Mouse (Mus musculus) thymus, adult 2 months (tissue): ENCODE measurements around the gene Gpr162. TPM values are rescaled to one million over a fixed set of nuclear protein-coding genes. Genes with fewer than 3 reads are reported as not detected.

ENCODE experiments used
- DNase-seq: peaks from one replicate; pipeline ENCODE4 v3.0.0; 2021
- H3K27ac ChIP-seq: fragments of 200-500 bp; 2 replicates; pipeline ENCODE4 v1.5.1; 2012; ENCODE audit warnings: low read length, control low read depth; ENCODE audit not compliant: control insufficient read depth, insufficient read depth
- H3K27me3 ChIP-seq: fragments of 200-500 bp; 2 replicates; pipeline ENCODE4 v1.6.1; 2012; ENCODE audit warnings: mild to moderate bottlenecking, low read length, moderate library complexity, mixed read lengths; ENCODE audit not compliant: control insufficient read depth, insufficient read depth
- H3K36me3 ChIP-seq: fragments of 200-500 bp; 2 replicates; pipeline ENCODE4 v1.6.1; 2012; ENCODE audit warnings: mild to moderate bottlenecking, low read length, moderate library complexity; ENCODE audit not compliant: control insufficient read depth, insufficient read depth
- H3K4me1 ChIP-seq: fragments of 200-500 bp; replicated peaks from 2 replicates; pipeline ENCODE4 v1.6.1; 2012; ENCODE audit warnings: low read length; ENCODE audit not compliant: control insufficient read depth, insufficient read depth
- H3K4me3 ChIP-seq: fragments of 200-500 bp; 2 replicates; pipeline ENCODE4 v1.5.1; 2012; ENCODE audit warnings: mild to moderate bottlenecking, low read length, control low read depth, moderate library complexity; ENCODE audit not compliant: control insufficient read depth, insufficient read depth
- CTCF ChIP-seq: fragments of 200-500 bp; IDR thresholded peaks from 2 replicates; pipeline ENCODE4 v1.5.1; 2012; ENCODE audit warnings: mild to moderate bottlenecking, control low read depth, low read length, moderate library complexity, borderline replicate concordance; ENCODE audit not compliant: control insufficient read depth, poor library complexity, insufficient read depth; ENCODE audit errors: extremely low read depth
- POLR2A ChIP-seq: fragments of 200-500 bp; IDR thresholded peaks from 2 replicates; pipeline ENCODE4 v1.6.1; 2012; ENCODE audit warnings: mild to moderate bottlenecking, low read length, control low read depth, moderate library complexity; ENCODE audit not compliant: control insufficient read depth, poor library complexity, insufficient read depth; ENCODE audit errors: extremely low read depth
- WGBS: fragments of 180-500 bp; shearing (Covaris S2); methylation state at CpG from one replicate; pipeline ENCODE4 v1.1.7; 2018; 5-methylcytosine and 5-hydroxymethylcytosine counted together
- polyA plus RNA-seq: library from polyadenylated mRNA; depleted of rRNA; stranded (reverse); fragments of >200 nt; gene quantifications from 2 replicates; pipeline ENCODE4 v1.2.3, GENCODE M21; 2012; rRNA removed

Gene Gpr162
- polyA plus RNA-seq, result 136 and 138 TPM in 2 replicates

DNA sequence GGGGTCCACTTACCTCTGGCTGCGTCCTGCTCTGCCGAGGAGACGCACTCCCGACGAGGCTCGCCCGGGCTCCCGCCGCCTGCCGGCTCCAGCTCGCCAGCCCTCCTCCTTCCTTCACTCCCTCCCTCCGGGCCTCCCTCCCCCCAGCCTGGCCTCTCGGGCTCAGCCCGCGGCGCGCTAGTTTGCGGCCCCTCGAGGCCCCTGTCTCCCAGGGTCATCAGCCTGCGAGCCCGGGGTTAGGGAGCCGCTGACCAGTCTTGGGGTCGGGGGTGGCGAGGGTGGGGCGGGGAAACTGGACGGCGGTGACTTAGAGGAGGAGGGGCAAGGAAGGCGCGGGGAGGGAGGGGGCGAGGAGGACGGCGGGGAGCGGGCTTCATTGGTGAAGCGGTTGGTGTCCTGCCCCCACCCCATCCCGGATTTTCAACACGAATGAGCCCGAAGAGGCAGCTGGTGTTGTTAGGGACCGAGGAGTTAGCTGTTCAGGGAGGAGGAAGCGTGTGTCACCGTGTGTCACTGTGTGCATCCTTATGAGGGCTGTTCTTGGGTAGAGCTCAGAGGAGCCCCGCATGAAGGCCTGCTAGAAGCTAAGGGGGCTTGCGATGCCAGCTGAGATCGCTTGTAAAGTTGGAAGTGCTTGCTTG lies at the start of gene Gpr162:
TSS of gene Gpr162 (minus strand) at position 326 of the 641 bp plus-strand sequence.
- WGBS, result 2% methylated on average over 43 of the region's 43 CpGs
- Histone ChIP-seq H3K27ac (peak within 1 kb of the TSS; percentile 98), H3K4me1 (peaks cover 60% of the 10 kb centered on the region), H3K4me3 (peak within 1 kb of the TSS; percentile 69), H3K27me3 (no peaks in the 10 kb centered on the region), H3K36me3 (peaks cover 35% of the 10 kb centered on the region)
- TF ChIP-seq CTCF (no peak), POLR2A (0 out of 2 replicates have a peak, but pooled peaks have one; percentile 11)
- DNase-seq, result peak; percentile 71

DNA sequence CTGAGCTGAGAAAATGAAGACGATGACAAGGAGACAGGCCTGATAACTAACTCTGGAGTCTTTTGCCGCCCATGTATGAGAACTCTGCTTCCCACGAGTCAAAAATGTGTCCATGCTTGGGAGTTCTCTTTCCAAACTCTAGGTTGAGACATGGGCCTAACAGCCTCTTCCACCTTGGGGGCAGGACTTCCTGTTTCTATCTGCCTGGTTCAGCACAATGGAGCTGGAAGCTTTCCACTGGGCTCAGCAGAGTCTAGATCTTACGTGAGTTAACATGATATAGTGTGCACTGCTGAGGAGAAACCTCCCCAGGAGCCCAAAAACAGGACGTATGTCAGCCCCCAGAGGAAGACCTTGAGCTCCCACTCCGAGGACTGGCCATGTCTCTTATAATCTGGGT lies 49.4 kb upstream of the Gpr162 start:
- Histone ChIP-seq H3K27ac (no peak overlapping the region), H3K27me3 (no peaks in the 10 kb centered on the region), H3K4me1 (peaks cover 49% of the 10 kb centered on the region), H3K4me3 (no peak overlapping the region), H3K36me3 (peaks cover 12% of the 10 kb centered on the region)
- DNase-seq, result no peak
- TF ChIP-seq CTCF, result no peak
- TF ChIP-seq POLR2A, result no peak
- WGBS, result 79% methylated on average over 6 of the region's 6 CpGs

DNA sequence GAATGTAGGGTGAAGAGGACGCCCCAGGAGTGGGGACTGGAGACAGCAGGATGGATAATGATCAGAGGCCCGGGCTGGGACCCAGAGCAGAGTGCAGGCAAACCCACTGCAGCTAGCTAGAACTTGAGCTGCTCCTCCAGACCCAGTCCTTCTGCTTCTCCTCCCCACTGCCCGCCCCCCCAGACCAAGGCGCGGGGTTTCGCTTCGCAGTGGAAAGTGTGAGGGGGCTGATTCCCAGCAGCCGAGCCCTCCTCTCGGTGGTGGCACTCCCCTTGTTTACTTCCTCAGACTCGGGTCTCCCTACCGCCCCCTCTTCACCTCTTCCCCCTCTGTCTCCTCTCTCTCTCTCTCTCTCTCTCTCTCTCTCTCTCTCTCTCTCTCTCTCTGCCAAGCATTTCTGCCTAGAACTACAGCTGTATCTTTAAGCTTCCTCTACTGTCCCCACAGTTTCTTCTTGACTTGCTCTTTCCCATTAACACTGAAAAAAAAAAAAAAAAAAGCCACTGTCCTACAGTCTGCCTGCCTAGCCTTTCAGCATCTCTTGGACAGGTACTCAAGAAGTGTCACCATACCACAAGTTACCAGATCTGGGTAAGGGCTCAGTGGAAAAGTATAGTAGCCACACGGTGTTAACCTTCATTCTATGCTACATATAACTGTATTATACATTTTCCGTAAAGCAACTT lies 47.9 kb upstream of the Gpr162 start, which contains the start of gene Lag3:
TSS of gene Lag3 (minus strand) at position 173 of the 686 bp plus-strand sequence.
- H3K4me3 ChIP-seq, result peak within 1 kb of the TSS; percentile 38
- peak within 1 kb of the TSS; percentile 65; the same call in 1 of the 2 replicates for H3K27ac ChIP-seq
- TF ChIP-seq POLR2A (0 out of 2 replicates have a peak, but pooled peaks have one; percentile 24), CTCF (no peak)
- peak; percentile 60 for DNase-seq
- H3K27me3 ChIP-seq, result no peaks in the 10 kb centered on the region
- peaks cover 12% of the 10 kb centered on the region for H3K36me3 ChIP-seq
- H3K4me1 ChIP-seq, result peaks cover 48% of the 10 kb centered on the region
- 16% methylated on average over 13 of the region's 13 CpGs for WGBS

DNA sequence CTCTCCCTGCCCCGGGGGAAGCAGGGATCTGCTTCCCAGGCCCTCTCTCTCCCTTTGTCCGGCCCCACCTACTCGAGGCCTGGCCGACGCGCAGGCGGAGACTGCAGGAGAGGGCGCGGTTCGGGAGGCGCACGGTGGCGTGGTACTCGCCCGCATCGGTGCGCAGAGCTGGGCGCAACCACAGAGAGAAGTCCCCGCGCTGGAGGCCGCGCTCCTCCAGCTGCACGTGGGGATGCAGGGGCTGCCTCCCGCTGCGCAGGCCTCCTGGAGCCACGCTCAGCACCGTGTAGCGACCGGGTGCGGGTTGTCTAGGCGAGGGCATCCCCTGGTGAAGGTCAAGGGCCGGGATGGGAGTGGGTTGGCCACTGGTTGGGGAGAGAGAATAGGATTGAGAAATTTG lies 46.2 kb upstream of the Gpr162 start:
- Histone ChIP-seq H3K27me3 (no peaks in the 10 kb centered on the region), H3K36me3 (peaks cover 12% of the 10 kb centered on the region), H3K4me1 (peaks cover 31% of the 10 kb centered on the region), H3K27ac (no peak overlapping the region), H3K4me3 (no peak overlapping the region)
- WGBS, result 15% methylated on average over 32 of the region's 32 CpGs
- TF ChIP-seq CTCF, result no peak
- DNase-seq, result no peak

DNA sequence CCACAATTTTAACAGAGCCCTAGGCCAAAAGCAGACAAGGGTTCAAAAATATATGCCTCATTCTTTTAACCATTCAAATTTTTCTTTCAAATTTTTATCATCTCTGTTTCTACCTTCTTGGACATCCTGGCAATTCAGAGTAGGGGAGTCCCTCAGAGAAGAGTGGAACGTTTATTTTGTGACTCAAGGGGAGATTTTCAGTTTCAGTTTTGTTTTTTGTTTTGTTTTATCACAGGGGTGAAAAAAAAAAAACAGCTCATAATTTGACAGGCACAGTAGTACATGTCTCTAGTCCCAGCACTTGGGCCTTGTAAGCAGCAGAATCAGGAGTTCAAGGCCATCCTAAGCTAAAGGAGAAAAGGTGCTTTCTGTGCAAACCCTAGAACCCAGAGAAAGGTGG lies 44.0 kb upstream of the Gpr162 start:
- no peak for DNase-seq
- Histone ChIP-seq H3K36me3 (no peaks in the 10 kb centered on the region), H3K27me3 (no peaks in the 10 kb centered on the region), H3K4me3 (no peak overlapping the region), H3K4me1 (peaks cover 41% of the 10 kb centered on the region), H3K27ac (no peak overlapping the region)
- WGBS, result 7% methylated on average over 1 of the region's 1 CpGs
- no peak for TF ChIP-seq CTCF
- TF ChIP-seq POLR2A, result no peak

DNA sequence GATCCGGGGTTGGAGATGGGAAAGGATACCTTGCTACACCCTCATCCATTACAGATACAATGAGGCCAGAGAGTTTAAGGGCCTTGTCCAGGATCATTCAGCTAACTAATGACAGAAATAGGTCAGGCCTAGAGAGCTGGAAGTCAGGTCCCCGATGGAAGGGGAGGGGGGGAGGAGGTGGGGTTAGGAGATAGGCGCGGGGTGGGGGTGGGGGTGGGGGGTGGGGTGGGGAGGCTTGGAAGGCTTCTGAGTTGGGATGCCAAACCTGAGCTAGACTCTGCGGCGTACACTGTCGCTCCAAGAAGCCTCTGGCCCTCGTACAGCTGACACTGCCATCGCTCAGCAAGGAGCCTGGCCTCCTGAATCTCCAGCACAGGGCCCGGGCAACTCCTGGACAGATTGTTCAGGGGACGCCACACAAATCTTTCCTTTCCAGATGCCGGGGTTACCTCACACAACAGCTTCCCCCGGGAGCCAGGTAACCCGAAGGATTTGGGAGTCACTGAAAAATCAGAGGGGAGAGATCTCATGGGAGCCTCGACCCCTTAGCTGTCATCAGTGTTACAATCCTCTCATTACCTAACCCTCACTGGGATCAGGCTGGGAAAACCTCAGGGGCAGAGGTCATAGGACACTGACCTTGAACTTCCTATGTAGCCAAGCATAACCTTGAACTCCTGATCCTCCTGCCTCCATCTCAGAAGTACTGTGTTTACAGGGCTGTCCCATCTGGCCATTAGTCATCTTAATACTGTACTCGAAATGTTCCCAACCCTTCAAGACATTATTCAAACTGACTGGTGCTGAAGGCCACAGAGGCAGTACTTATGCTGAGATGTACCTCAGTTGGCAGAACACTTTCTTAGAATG lies 41.4 kb upstream of the Gpr162 start:
- Histone ChIP-seq H3K4me1 (peaks cover 49% of the 10 kb centered on the region), H3K36me3 (no peaks in the 10 kb centered on the region), H3K27ac (no peak overlapping the region), H3K4me3 (no peak overlapping the region), H3K27me3 (no peaks in the 10 kb centered on the region)
- WGBS, result 92% methylated on average over 16 of the region's 16 CpGs
- TF ChIP-seq CTCF, result no peak
- TF ChIP-seq POLR2A, result no peak
- no peak for DNase-seq
